Comparison of ENCODE assay signal across 8 mouse cellular contexts in the genomic region with DNA sequence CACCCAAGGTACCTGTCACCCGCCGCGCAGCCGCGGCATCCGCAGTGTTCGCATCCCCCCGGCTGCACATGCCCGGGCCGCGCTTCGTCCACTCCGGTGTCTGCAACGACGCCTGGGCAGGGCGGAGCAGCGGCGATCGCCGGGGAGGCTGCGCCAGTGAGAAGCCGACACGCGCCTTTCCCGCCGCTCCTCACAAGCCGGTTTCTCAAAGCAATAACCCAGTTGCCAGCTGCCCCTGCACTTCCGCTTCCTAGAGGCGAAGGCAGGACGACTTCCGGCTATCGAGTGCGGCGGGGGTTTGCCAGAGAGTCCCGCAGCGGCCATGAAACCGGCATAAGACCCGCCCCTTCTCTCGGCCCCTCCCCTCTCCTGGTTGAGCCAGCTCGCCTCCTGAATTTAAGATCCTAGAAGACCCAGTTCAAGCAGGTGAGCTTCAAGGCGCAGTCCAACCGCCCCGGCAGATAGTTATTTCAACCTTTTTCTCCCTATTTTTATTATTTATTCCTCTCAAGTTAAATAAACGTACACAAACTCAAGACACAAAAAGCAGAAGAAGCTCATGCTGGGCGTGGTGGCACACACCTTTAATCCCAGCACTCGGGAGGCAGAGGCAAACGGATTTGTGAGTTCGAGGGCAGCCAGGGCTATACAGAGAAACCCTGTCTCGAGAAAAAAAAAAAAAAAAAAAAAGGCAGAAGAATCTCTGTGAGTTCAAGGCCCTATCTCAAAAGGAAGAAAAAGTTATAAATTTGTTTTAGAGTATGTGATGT. TPM values are rescaled to one million over a fixed set of nuclear protein-coding genes. Genes with fewer than 3 reads are reported as not detected.
DNase-seq lines count a peak whose midpoint lies in the region; ATAC-seq lines count a peak whose summit lies in the region.

A gene (minus strand): TSS at position 663 of the 770 bp plus-strand sequence.

- DNase-seq in adrenal gland, adult 18-20 months (ENCODE audit: low spot score in 2 of 2), result peak; percentile 82 to 83
- DNase-seq in embryo, embryonic 11 days, result peak; percentile 96
- DNase-seq in gastrocnemius, postnatal 25 days, result peak; percentile 92
- peak; percentile 95 for DNase-seq in intestine, embryonic 14.5 days (ENCODE audit: low spot score)
- peak; percentile 93 for DNase-seq in left cerebral cortex, postnatal 14 days (ENCODE audit: low spot score in 2 of 2)
- peak; percentile 94 for DNase-seq in mesoderm, embryonic 11.5 days (ENCODE audit: low read depth, low spot score)
- peak; percentile 92 to 94 for DNase-seq in right cerebral cortex, postnatal 36 days (ENCODE audit: low spot score in 2 of 2)
- peak; percentile 97 for DNase-seq in yolk sac, embryonic 10.5 days (ENCODE audit: low spot score)

- H3K36me3 ChIP-seq in intestine, embryonic 14.5 days (ENCODE audit: control insufficient read depth, insufficient read depth, low read length), result no peaks in the 10 kb centered on the region

- peak within 1 kb of the TSS; percentile 93 for H3K4me3 ChIP-seq in intestine, embryonic 14.5 days (ENCODE audit: low read depth, low read length)

- no peaks in the 10 kb centered on the region for H3K27me3 ChIP-seq in intestine, embryonic 14.5 days (replicated peaks; ENCODE audit: control insufficient read depth, insufficient read depth, low read length)

- peak; percentile 97 for ATAC-seq in intestine, embryonic 14.5 days (replicated peaks; ENCODE audit: low FRiP score, low TSS enrichment, low read depth)

- H3K27ac ChIP-seq in intestine, embryonic 14.5 days (ENCODE audit: low read depth), result peak within 1 kb of the TSS; percentile 82

- H3K9ac ChIP-seq in intestine, embryonic 14.5 days (ENCODE audit: low read length), result peak within 1 kb of the TSS; percentile 80

- H3K9me3 ChIP-seq in intestine, embryonic 14.5 days (ENCODE audit: control insufficient read depth, low read length), result no peaks in the 10 kb centered on the region

- intact Hi-C loops in left cerebral cortex, postnatal 14 days (cut with DNase I), result no loop called here

- 2% methylated on average over 49 of the region's 49 CpGs for WGBS in intestine, embryonic 14.5 days

- peaks cover 16% of the 10 kb centered on the region for H3K4me1 ChIP-seq in intestine, embryonic 14.5 days (replicated peaks; ENCODE audit: control insufficient read depth, insufficient read depth, low read length)

- H3K4me2 ChIP-seq in intestine, embryonic 14.5 days (ENCODE audit: low read length), result peak within 1 kb of the TSS; percentile 94

RNA-seq across cellular contexts. Expression of the gene that starts here (rescaled TPM):
- total RNA-seq in adrenal gland, adult 18-20 months (2021), result 10 to 100 TPM; 37.4 to 46.4 TPM
- 10 to 100 TPM; 19.7 to 21.6 TPM for total RNA-seq in gastrocnemius, postnatal 25 days (2021)
- polyA plus RNA-seq in intestine, embryonic 14.5 days (2014; fragmentation: Nextera tagmentation; extraction: Ambion mirVana), result 71.5 and 75.3 TPM in 2 replicates
- 10 to 100 TPM; 40.8 to 47.3 TPM for total RNA-seq in left cerebral cortex, postnatal 14 days (2021)

Comparison
In these comparisons a context has a peak if more than half of its experiments do, and no peak if none do; other contexts are left out.
1. Peak in every context shown above with its lines: DNase-seq, ATAC-seq, H3K4me3 ChIP-seq and H3K27ac ChIP-seq.